Mouse (Mus musculus): Measurements from ENCODE around the gene 4833427G06Rik. TPM values are rescaled to one million over a fixed set of nuclear protein-coding genes. Genes with fewer than 3 reads are reported as not detected.

4833427G06Rik gene
- polyA plus RNA-seq, 1 experiment = not detected

- H3K4me1 ChIP-seq (ENCODE audit: control insufficient read depth, insufficient read depth, low read length) = no peaks in the 10 kb centered on the region
- H3K9me3 ChIP-seq (replicated peaks; ENCODE audit: control insufficient read depth, insufficient read depth, low read length, poor library complexity, severe bottlenecking) = no peaks in the 10 kb centered on the region
- H3K27ac ChIP-seq (ENCODE audit: insufficient read depth, low read length) = no peak within 1 kb of the TSS
- peak within 1 kb of the TSS; percentile 27 for H3K9ac ChIP-seq (ENCODE audit: low read depth, poor library complexity, severe bottlenecking)
- no peaks in the 10 kb centered on the region for H3K36me3 ChIP-seq (ENCODE audit: control insufficient read depth, insufficient read depth, low read length, poor library complexity, severe bottlenecking)
- TF ChIP-seq EP300 (IDR thresholded peaks at IDR 0.05; ENCODE audit: insufficient read depth, low read depth, low read length) (no peak), POLR2A (IDR thresholded peaks at IDR 0.05; ENCODE audit: insufficient read depth, low read length) (no peak), CTCF (IDR thresholded peaks at IDR 0.05; ENCODE audit: low read depth, low read length) (no peak)
- H3K4me3 ChIP-seq (ENCODE audit: low read depth, low read length) = peak within 1 kb of the TSS; percentile 74
- H3K27me3 ChIP-seq (ENCODE audit: control insufficient read depth, insufficient read depth, low read length, poor library complexity, severe bottlenecking) = no peaks in the 10 kb centered on the region
Measured at GRCm38 (mm10) chr9:51076979-51077315, 24.9 kb downstream of the 4833427G06Rik start, which contains the start of gene Layn. Gene Layn, minus strand, starts transcription at chr9:51077094.

GRCm38 (mm10) chr9:51076300-51076978 lies 25.4 kb downstream of the 4833427G06Rik start:
- H3K27me3 ChIP-seq (ENCODE audit: control insufficient read depth, insufficient read depth, low read length, poor library complexity, severe bottlenecking) = no peaks in the 10 kb centered on the region
- H3K36me3 ChIP-seq (ENCODE audit: control insufficient read depth, insufficient read depth, low read length, poor library complexity, severe bottlenecking) = no peaks in the 10 kb centered on the region
- no peak overlapping the region for H3K27ac ChIP-seq (ENCODE audit: insufficient read depth, low read length)
- no peaks in the 10 kb centered on the region for H3K9me3 ChIP-seq (replicated peaks; ENCODE audit: control insufficient read depth, insufficient read depth, low read length, poor library complexity, severe bottlenecking)
- TF ChIP-seq EP300 (IDR thresholded peaks at IDR 0.05; ENCODE audit: insufficient read depth, low read depth, low read length) (no peak), CTCF (IDR thresholded peaks at IDR 0.05; ENCODE audit: low read depth, low read length) (no peak)
- H3K4me1 ChIP-seq (ENCODE audit: control insufficient read depth, insufficient read depth, low read length) = no peaks in the 10 kb centered on the region
- peak overlapping the region; percentile 19 for H3K9ac ChIP-seq (ENCODE audit: low read depth, poor library complexity, severe bottlenecking)
- peak overlapping the region; percentile 74 for H3K4me3 ChIP-seq (ENCODE audit: low read depth, low read length)

GRCm38 (mm10) chr9:51075780-51076179 lies 26.1 kb downstream of the 4833427G06Rik start:
- Histone ChIP-seq H3K27me3 (ENCODE audit: control insufficient read depth, insufficient read depth, low read length, poor library complexity, severe bottlenecking) (no peaks in the 10 kb centered on the region), H3K4me3 (ENCODE audit: low read depth, low read length) (peak overlapping the region; percentile 37), H3K27ac (ENCODE audit: insufficient read depth, low read length) (no peak overlapping the region), H3K4me1 (ENCODE audit: control insufficient read depth, insufficient read depth, low read length) (no peaks in the 10 kb centered on the region), H3K9me3 (replicated peaks; ENCODE audit: control insufficient read depth, insufficient read depth, low read length, poor library complexity, severe bottlenecking) (no peaks in the 10 kb centered on the region), H3K9ac (ENCODE audit: low read depth, poor library complexity, severe bottlenecking) (no peak overlapping the region; the same call in 1 of the 2 replicates), H3K36me3 (ENCODE audit: control insufficient read depth, insufficient read depth, low read length, poor library complexity, severe bottlenecking) (no peaks in the 10 kb centered on the region)
- no peak for TF ChIP-seq POLR2A (IDR thresholded peaks at IDR 0.05; ENCODE audit: insufficient read depth, low read length)
- TF ChIP-seq CTCF (IDR thresholded peaks at IDR 0.05; ENCODE audit: low read depth, low read length) = no peak
- TF ChIP-seq EP300 (IDR thresholded peaks at IDR 0.05; ENCODE audit: insufficient read depth, low read depth, low read length) = no peak

GRCm38 (mm10) chr9:51070801-51071200 lies 31.1 kb downstream of the 4833427G06Rik start:
- Histone ChIP-seq H3K27me3 (ENCODE audit: control insufficient read depth, insufficient read depth, low read length, poor library complexity, severe bottlenecking) (no peaks in the 10 kb centered on the region), H3K36me3 (ENCODE audit: control insufficient read depth, insufficient read depth, low read length, poor library complexity, severe bottlenecking) (no peaks in the 10 kb centered on the region), H3K27ac (ENCODE audit: insufficient read depth, low read length) (no peak overlapping the region), H3K4me1 (ENCODE audit: control insufficient read depth, insufficient read depth, low read length) (no peaks in the 10 kb centered on the region), H3K4me3 (ENCODE audit: low read depth, low read length) (no peak overlapping the region), H3K9me3 (replicated peaks; ENCODE audit: control insufficient read depth, insufficient read depth, low read length, poor library complexity, severe bottlenecking) (no peaks in the 10 kb centered on the region), H3K9ac (ENCODE audit: low read depth, poor library complexity, severe bottlenecking) (no peak overlapping the region)
- no peak for TF ChIP-seq EP300 (IDR thresholded peaks at IDR 0.05; ENCODE audit: insufficient read depth, low read depth, low read length)
- no peak for TF ChIP-seq CTCF (IDR thresholded peaks at IDR 0.05; ENCODE audit: low read depth, low read length)
- TF ChIP-seq POLR2A (IDR thresholded peaks at IDR 0.05; ENCODE audit: insufficient read depth, low read length) = no peak

GRCm38 (mm10) chr9:51068202-51068601 lies 33.7 kb downstream of the 4833427G06Rik start:
- H3K9ac ChIP-seq (ENCODE audit: low read depth, poor library complexity, severe bottlenecking) = no peak overlapping the region
- H3K36me3 ChIP-seq (ENCODE audit: control insufficient read depth, insufficient read depth, low read length, poor library complexity, severe bottlenecking) = no peaks in the 10 kb centered on the region
- H3K4me3 ChIP-seq (ENCODE audit: low read depth, low read length) = no peak overlapping the region
- no peaks in the 10 kb centered on the region for H3K27me3 ChIP-seq (ENCODE audit: control insufficient read depth, insufficient read depth, low read length, poor library complexity, severe bottlenecking)
- TF ChIP-seq CTCF (IDR thresholded peaks at IDR 0.05; ENCODE audit: low read depth, low read length) (no peak), POLR2A (IDR thresholded peaks at IDR 0.05; ENCODE audit: insufficient read depth, low read length) (no peak), EP300 (IDR thresholded peaks at IDR 0.05; ENCODE audit: insufficient read depth, low read depth, low read length) (no peak)
- H3K27ac ChIP-seq (ENCODE audit: insufficient read depth, low read length) = no peak overlapping the region
- no peaks in the 10 kb centered on the region for H3K9me3 ChIP-seq (replicated peaks; ENCODE audit: control insufficient read depth, insufficient read depth, low read length, poor library complexity, severe bottlenecking)
- no peaks in the 10 kb centered on the region for H3K4me1 ChIP-seq (ENCODE audit: control insufficient read depth, insufficient read depth, low read length)

- H3K9me3 ChIP-seq (replicated peaks; ENCODE audit: control insufficient read depth, insufficient read depth, low read length, poor library complexity, severe bottlenecking) = no peaks in the 10 kb centered on the region
- H3K4me1 ChIP-seq (ENCODE audit: control insufficient read depth, insufficient read depth, low read length) = no peaks in the 10 kb centered on the region
- H3K27me3 ChIP-seq (ENCODE audit: control insufficient read depth, insufficient read depth, low read length, poor library complexity, severe bottlenecking) = no peaks in the 10 kb centered on the region
- no peak within 1 kb of the TSS for H3K4me3 ChIP-seq (ENCODE audit: low read depth, low read length)
- H3K27ac ChIP-seq (ENCODE audit: insufficient read depth, low read length) = no peak within 1 kb of the TSS
- no peak within 1 kb of the TSS for H3K9ac ChIP-seq (ENCODE audit: low read depth, poor library complexity, severe bottlenecking)
- TF ChIP-seq POLR2A (IDR thresholded peaks at IDR 0.05; ENCODE audit: insufficient read depth, low read length) (no peak), EP300 (IDR thresholded peaks at IDR 0.05; ENCODE audit: insufficient read depth, low read depth, low read length) (no peak), CTCF (IDR thresholded peaks at IDR 0.05; ENCODE audit: low read depth, low read length) (no peak)
- H3K36me3 ChIP-seq (ENCODE audit: control insufficient read depth, insufficient read depth, low read length, poor library complexity, severe bottlenecking) = no peaks in the 10 kb centered on the region
Measured at GRCm38 (mm10) chr9:51060601-51061000, 41.3 kb downstream of the 4833427G06Rik start, which contains the start of gene Btg4. Gene Btg4, plus strand, starts transcription at chr9:51060901.
